Mouse (Mus musculus): ENCODE measurements around the gene Ripply3. TPM values are rescaled to one million over a fixed set of nuclear protein-coding genes. Genes with fewer than 3 reads are reported as not detected.

Gene Ripply3
- total and polyA plus RNA-seq, 3 experiments, result 0.28 to 6.1 (median 1.3) TPM

DNA sequence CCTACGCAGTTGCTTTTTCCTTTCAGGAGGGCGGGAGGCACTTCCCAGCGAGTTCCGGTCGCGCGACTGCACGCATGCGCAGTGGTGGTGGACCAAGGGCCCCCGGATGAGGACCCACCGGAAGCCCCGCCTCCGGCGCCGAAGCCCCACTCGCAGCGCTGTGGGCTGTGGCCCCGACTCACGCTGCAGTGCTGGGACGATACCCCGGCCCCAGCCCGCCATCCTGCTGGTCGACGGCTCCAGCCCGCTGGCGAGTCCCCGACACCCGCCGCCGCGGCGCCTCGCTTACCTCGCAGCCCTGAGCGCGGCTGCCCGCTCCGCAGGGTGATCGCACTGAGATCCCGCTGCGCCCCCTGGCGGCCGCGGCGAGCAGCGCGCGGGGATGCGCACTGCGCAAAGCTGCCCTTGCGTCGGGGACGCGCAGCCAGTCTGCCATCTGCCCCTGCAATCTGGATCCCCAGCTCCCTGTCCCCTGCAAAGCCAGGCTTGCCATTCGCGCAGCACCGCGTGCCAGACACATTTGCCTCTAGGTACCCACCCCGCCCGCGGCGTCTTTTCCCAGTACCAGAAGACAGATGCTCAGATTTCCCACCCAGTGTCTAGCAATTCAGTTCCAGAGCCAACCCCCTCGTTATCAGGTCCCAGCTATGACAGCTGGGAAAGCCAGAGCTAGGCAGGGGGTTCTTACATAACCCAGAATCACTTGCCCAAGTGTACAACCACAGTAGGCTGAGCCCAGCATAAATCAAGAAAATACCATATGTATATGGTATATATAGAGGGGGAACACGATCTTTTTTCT lies 14.8 kb upstream of the Ripply3 start, which contains the start of gene Hlcs (continued):
- no peak for TF ChIP-seq CHD2 (IDR thresholded peaks at IDR 0.05; ENCODE audit: low read length)

DNA sequence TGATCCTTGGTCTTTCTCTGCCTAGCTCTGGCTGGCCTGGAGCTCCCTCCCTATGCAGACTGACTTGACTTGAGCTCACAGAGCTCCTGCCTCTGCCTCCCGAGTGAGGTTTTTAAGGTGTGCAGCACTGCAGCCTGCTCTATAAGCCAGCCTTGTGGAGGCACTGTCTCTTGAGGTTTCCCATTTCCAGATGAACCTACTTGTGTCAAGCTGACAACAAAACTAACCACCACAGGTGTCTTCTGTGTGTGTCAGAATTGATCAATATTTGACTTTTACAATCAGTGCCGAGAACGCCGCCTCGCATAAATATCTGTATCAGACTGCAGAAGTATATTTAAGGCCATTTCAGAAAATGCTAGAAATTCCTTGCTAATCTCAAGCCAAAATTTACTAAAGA lies 13.6 kb upstream of the Ripply3 start:
- H3K9ac ChIP-seq (ENCODE audit: insufficient read depth, low read depth), result no peak overlapping the region
- DNase-seq (ENCODE audit: extremely low read depth), result no peak
- no peak overlapping the region for H3K27ac ChIP-seq (ENCODE audit: insufficient read depth, low read depth)
- dilution Hi-C loops (cut with MboI; ENCODE audit: extremely low pct_ligation_motif_present, extremely low pct_unique_long_range_greater_than_20kb, low sequenced_read_pairs) (no loop called here), in situ Hi-C loops (cut with MboI; ENCODE audit: low pct_ligation_motif_present, low pct_unique_long_range_greater_than_20kb, low sequenced_read_pairs) (no loop called here)
- H3K9me3 ChIP-seq (replicated peaks; ENCODE audit: low read length), result no peaks in the 10 kb centered on the region
- H3K4me2 ChIP-seq (ENCODE audit: insufficient read depth, low read depth, poor library complexity, severe bottlenecking), result no peak overlapping the region
- peaks cover 0 to 4% of the 10 kb centered on the region in 2 experiments for H3K36me3 ChIP-seq (replicated peaks in 1 of 2; ENCODE audit: control insufficient read depth in 1 of 2, insufficient read depth in 1 of 2, low read length in 1 of 2)
- no peak overlapping the region for H3K4me3 ChIP-seq (replicated peaks in 1 of 3; ENCODE audit: low read depth in 2 of 3, low read length in 2 of 3, poor library complexity in 1 of 3)
- H3K79me2 ChIP-seq (replicated peaks; ENCODE audit: control insufficient read depth, extremely low read depth, insufficient read depth, poor library complexity, severe bottlenecking), result no peaks in the 10 kb centered on the region
- H3K4me1 ChIP-seq (ENCODE audit: control insufficient read depth in 1 of 2, insufficient read depth in 2 of 2), result peaks cover 2 to 26% of the 10 kb centered on the region in 2 experiments; a peak in 3 of 4 replicates
- TF ChIP-seq CHD1 (IDR thresholded peaks at IDR 0.05; ENCODE audit: low read depth, low read length) (no peak), UBTF (IDR thresholded peaks at IDR 0.05; ENCODE audit: low read depth, low read length) (no peak), BHLHE40 (IDR thresholded peaks at IDR 0.05; ENCODE audit: low read depth, low read length) (no peak), SIN3A (IDR thresholded peaks at IDR 0.05; ENCODE audit: low read length) (no peak), ELF1 (IDR thresholded peaks at IDR 0.05; ENCODE audit: low read depth, low read length) (no peak), POLR2A (IDR thresholded peaks at IDR 0.05; ENCODE audit: low read depth, low read length) (no peak), MAFK (IDR thresholded peaks at IDR 0.05; ENCODE audit: insufficient replicate concordance, low read length) (no peak), PAX5 (IDR thresholded peaks at IDR 0.05; ENCODE audit: low read length) (no peak), JUN (IDR thresholded peaks at IDR 0.05; ENCODE audit: insufficient read depth, low read depth, low read length) (no peak), USF1 (IDR thresholded peaks at IDR 0.05; ENCODE audit: low read depth, low read length) (no peak), MEF2A (IDR thresholded peaks at IDR 0.05; ENCODE audit: borderline replicate concordance, low read depth, low read length) (no peak), SMC3 (IDR thresholded peaks at IDR 0.05; ENCODE audit: low read depth, low read length) (no peak), KAT2A (IDR thresholded peaks at IDR 0.05; ENCODE audit: insufficient replicate concordance, low read length) (no peak)
- H3K27me3 ChIP-seq (replicated peaks), result peaks cover 1% of the 10 kb centered on the region

DNA sequence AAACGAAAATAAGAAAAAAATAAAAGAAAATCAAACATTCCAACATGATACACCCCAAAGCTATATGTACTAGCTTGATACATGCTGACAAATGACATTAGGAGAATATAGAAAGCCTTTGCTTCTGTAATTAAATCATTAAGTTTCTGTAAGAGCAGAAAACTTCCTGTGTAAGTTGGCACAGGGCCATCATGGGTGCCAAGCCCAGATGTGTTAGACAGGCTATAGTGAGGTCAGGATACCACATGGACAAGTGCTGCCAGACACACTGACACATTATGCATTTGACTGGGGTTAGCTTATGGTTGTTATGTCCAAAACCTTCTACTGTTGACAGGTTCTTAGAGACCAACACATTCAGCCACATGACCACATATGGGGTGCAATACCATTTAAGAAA lies 13.0 kb upstream of the Ripply3 start:
- Histone ChIP-seq H3K27ac (ENCODE audit: insufficient read depth, low read depth) (no peak overlapping the region), H3K79me2 (replicated peaks; ENCODE audit: control insufficient read depth, extremely low read depth, insufficient read depth, poor library complexity, severe bottlenecking) (no peaks in the 10 kb centered on the region), H3K9me3 (replicated peaks; ENCODE audit: low read length) (no peaks in the 10 kb centered on the region), H3K4me2 (ENCODE audit: insufficient read depth, low read depth, poor library complexity, severe bottlenecking) (no peak overlapping the region), H3K4me3 (replicated peaks in 1 of 3; ENCODE audit: low read depth in 2 of 3, low read length in 2 of 3, poor library complexity in 1 of 3) (no peak overlapping the region), H3K4me1 (ENCODE audit: control insufficient read depth in 1 of 2, insufficient read depth in 2 of 2) (peaks cover 5 to 32% of the 10 kb centered on the region in 2 experiments), H3K27me3 (replicated peaks) (peaks cover 1% of the 10 kb centered on the region), H3K9ac (ENCODE audit: insufficient read depth, low read depth) (no peak overlapping the region), H3K36me3 (replicated peaks in 1 of 2; ENCODE audit: control insufficient read depth in 1 of 2, insufficient read depth in 1 of 2, low read length in 1 of 2) (peaks cover 0 to 4% of the 10 kb centered on the region in 2 experiments)
- no peak for TF ChIP-seq CHD1 (IDR thresholded peaks at IDR 0.05; ENCODE audit: low read depth, low read length)
- no peak for TF ChIP-seq USF1 (IDR thresholded peaks at IDR 0.05; ENCODE audit: low read depth, low read length)
- no peak for TF ChIP-seq SIN3A (IDR thresholded peaks at IDR 0.05; ENCODE audit: low read length)
- TF ChIP-seq USF2 (conservative IDR thresholded peaks at IDR 0.05; ENCODE audit: low read depth, low read length), result no peak
- TF ChIP-seq POLR2AphosphoS2 (IDR thresholded peaks at IDR 0.05; ENCODE audit: low read depth, low read length), result no peak
- no peak for TF ChIP-seq EP300 (IDR thresholded peaks at IDR 0.05; ENCODE audit: low read length)
- no peak for TF ChIP-seq MAX (IDR thresholded peaks at IDR 0.05; ENCODE audit: low read length)
- TF ChIP-seq KAT2A (IDR thresholded peaks at IDR 0.05; ENCODE audit: insufficient replicate concordance, low read length), result no peak
- no peak for TF ChIP-seq E2F4 (IDR thresholded peaks at IDR 0.05; ENCODE audit: insufficient replicate concordance, low read depth, low read length)
- no peak for TF ChIP-seq ZKSCAN1 (IDR thresholded peaks at IDR 0.05; ENCODE audit: borderline replicate concordance, low read depth, low read length)
- no peak for TF ChIP-seq NRF1 (IDR thresholded peaks at IDR 0.05; ENCODE audit: low read depth, low read length)
- no peak for TF ChIP-seq ZC3H11A (IDR thresholded peaks at IDR 0.05; ENCODE audit: low read depth, low read length)
- TF ChIP-seq TCF12 (IDR thresholded peaks at IDR 0.05; ENCODE audit: low read depth, low read length), result no peak
- no peak for DNase-seq (ENCODE audit: extremely low read depth)
- dilution Hi-C loops (cut with MboI; ENCODE audit: extremely low pct_ligation_motif_present, extremely low pct_unique_long_range_greater_than_20kb, low sequenced_read_pairs) (no loop called here), in situ Hi-C loops (cut with MboI; ENCODE audit: low pct_ligation_motif_present, low pct_unique_long_range_greater_than_20kb, low sequenced_read_pairs) (no loop called here)

Data from CH12.LX (cell line).